Mouse (Mus musculus) liver, embryonic 16.5 days (tissue): ENCODE results near the gene Pdhx. TPM values are rescaled to one million over a fixed set of nuclear protein-coding genes. Genes with fewer than 3 reads are reported as not detected.

ENCODE experiments used
- ATAC-seq: fragments of 200-750 bp; cut with Nextera tagmentation; 2 replicates; pipeline ENCODE4 v1.8.0; 2017; ENCODE audit warnings: low read depth, mild to moderate bottlenecking, moderate number of reproducible peaks, moderate library complexity
- H3K27ac ChIP-seq: fragments of 300-500 bp; sonication (generic); 2 replicates; pipeline ENCODE4 v1.5.1; 2014; ENCODE audit warnings: mild to moderate bottlenecking, low read length
- H3K27me3 ChIP-seq: fragments of 300-500 bp; sonication (generic); 2 replicates; pipeline ENCODE4 v1.6.1; 2014; ENCODE audit warnings: low read depth, low read length, mixed read lengths; ENCODE audit not compliant: control insufficient read depth, insufficient read depth
- H3K36me3 ChIP-seq: fragments of 300-500 bp; sonication (generic); 2 replicates; pipeline ENCODE4 v1.6.1; 2014; ENCODE audit warnings: mild to moderate bottlenecking; ENCODE audit not compliant: control insufficient read depth, insufficient read depth
- H3K4me1 ChIP-seq: fragments of 300-500 bp; sonication (generic); 2 replicates; pipeline ENCODE4 v1.6.1; 2014; ENCODE audit warnings: low read depth, low read length, mixed read lengths; ENCODE audit not compliant: control insufficient read depth
- H3K4me2 ChIP-seq: fragments of 300-500 bp; sonication (generic); 2 replicates; pipeline ENCODE4 v1.6.1; 2014; ENCODE audit warnings: low read depth, low read length, mixed read lengths
- H3K4me3 ChIP-seq: fragments of 300-500 bp; sonication (generic); 2 replicates; pipeline ENCODE4 v1.5.1; 2014; ENCODE audit warnings: low read depth, mild to moderate bottlenecking, low read length
- H3K9ac ChIP-seq: fragments of 300-500 bp; sonication (generic); 2 replicates; pipeline ENCODE4 v1.6.1; 2014; ENCODE audit warnings: low read depth, low read length
- H3K9me3 ChIP-seq: fragments of 300-500 bp; sonication (generic); replicated peaks from 2 replicates; pipeline ENCODE4 v1.6.1; 2016; ENCODE audit warnings: low read length; ENCODE audit not compliant: control insufficient read depth
- WGBS: fragments of 180-500 bp; shearing (Covaris S2); extraction: QIAGEN DNeasy Blood & Tissue Kit; methylation state at CpG from one replicate; pipeline ENCODE4 v1.1.7; 2014; ENCODE audit not compliant: insufficient replicate concordance; 5-methylcytosine and 5-hydroxymethylcytosine counted together
- polyA plus RNA-seq: library from polyadenylated mRNA; unstranded; fragments of >200 nt; fragmentation: Nextera tagmentation; extraction: Ambion mirVana; gene quantifications from 2 replicates; pipeline ENCODE4 v1.2.1, GENCODE M21; 2015

Pdhx gene
- polyA plus RNA-seq, result 18.0 and 19.3 TPM in 2 replicates

DNA sequence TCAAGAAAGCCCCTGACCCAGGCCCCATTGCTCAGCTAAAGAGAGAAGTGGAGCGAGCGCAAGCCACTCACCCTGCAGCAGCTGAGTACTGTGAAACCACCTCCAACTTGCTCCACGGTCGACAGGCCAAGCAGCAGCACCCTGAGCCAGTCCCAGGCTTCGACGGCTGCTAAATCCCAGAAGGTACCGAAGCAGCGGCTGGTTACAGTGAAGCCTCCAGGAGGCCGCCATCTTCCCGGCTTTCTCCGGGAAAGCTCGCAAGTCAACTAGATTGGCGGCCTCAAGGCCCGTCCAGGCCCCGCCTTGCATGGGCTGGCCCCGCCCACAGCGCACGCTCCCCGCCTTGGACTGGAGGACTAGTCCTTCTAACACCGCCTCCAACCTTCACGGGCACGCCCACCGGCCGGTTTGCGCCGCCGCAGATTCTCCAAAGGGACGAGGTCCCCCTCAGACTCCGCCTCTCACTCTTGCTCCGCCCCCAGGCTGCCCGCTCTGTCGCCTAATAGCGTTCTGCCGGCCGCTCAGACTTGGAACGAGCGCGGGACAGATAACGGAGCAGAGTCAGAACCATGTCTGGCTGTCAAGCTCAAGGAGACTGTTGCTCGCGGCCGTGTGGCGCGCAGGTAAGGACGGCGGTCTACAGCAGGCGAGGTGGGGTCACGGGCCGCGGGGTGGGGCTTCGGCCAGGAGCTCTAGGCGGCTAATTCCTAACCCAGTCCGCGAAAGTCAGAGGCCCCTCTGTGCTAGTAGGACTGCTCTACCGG, at the start of gene Pdhx, which contains the start of gene Apip:
Pdhx (minus strand) TSS at position 295 of the 764 bp plus-strand sequence.
Apip (plus strand) TSS at position 457 of the 764 bp plus-strand sequence.
- no peaks in the 10 kb centered on the region for H3K9me3 ChIP-seq
- H3K36me3 ChIP-seq, result no peaks in the 10 kb centered on the region
- peak within 1 kb of the TSS; percentile 98 for H3K27ac ChIP-seq
- H3K4me1 ChIP-seq, result peaks cover 9% of the 10 kb centered on the region
- ATAC-seq, result peak; percentile 98
- H3K4me3 ChIP-seq, result peak within 1 kb of the TSS; percentile 96
- WGBS, result under 1% methylated on average over 55 of the region's 55 CpGs
- H3K27me3 ChIP-seq, result no peaks in the 10 kb centered on the region
- peak within 1 kb of the TSS; percentile 92 for H3K9ac ChIP-seq
- peak within 1 kb of the TSS; percentile 85 for H3K4me2 ChIP-seq

DNA sequence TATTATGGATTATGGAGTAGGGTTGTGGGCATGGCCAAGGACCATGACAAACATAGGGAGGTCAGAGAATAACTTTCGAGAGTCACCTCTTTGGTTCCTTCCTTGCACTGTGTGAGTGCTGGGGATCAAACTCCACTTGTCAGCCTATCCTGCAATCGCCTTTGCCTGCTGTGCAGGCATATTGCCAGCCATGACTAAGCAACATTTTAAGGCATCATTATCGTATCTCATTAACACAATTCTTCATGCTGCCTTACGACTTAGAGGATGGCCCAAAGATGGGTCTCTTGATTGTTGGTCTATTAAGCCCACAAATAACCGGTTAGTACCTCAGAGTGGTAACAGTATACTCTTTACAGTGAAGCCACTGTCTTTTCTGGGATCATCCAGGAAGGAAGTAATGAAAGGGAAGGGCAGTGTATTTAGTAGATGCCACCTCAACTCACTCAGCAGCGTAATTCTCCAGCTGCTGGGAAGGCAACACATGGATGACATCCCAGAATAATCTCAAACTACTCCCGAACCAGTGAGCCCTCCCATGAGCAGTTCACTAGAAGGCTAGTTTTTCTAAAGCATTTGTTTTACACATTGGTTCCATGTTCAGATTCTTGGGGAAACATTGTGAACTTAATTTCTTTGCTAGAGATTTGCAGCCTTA, 46.0 kb upstream of the Pdhx start:
- Histone ChIP-seq H3K27ac (no peak overlapping the region), H3K4me2 (no peak overlapping the region), H3K4me1 (no peaks in the 10 kb centered on the region), H3K9me3 (no peaks in the 10 kb centered on the region), H3K9ac (no peak overlapping the region), H3K27me3 (no peaks in the 10 kb centered on the region), H3K4me3 (no peak overlapping the region), H3K36me3 (no peaks in the 10 kb centered on the region)
- 46% methylated on average over 7 of the region's 7 CpGs for WGBS
- peak; percentile 83 for ATAC-seq

DNA sequence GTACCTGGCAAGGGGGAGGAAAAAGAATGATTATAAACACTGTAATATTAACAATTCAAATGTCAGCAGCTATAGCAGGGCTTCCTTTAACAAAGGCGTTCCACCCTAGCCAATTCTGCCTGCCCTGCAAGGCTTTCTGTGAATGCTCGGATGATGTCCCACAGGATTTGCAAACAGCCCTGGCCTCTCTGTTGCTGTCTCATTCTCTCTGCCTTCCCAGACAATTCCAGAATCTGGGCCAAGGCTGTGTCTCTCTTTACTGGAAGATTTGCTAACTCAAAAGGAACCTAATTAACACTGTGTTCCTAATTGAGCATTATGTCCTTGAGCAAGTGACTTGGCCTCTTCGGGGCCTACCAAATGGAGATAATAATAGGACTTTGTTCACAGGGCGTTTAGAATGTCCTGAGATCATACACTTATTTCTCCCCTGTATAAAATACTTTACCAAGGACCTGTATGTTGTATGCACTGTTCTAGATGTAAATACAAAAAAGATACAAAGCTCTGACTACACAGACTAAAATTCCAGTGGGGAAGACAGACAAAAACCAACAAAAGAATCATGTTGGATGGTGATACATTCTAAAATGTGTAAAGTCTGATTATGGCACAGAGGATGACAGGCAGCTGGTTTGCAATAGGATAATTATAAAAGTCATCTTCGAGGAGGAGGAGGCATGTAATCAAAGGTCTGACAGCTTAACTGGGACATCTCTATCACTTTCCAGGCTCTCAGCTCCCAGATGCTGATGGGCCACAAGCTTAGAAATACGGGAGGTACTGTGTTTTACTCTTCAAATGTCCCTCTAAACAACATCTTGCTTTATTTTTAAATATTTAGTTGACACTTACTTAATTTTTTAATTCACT, 45.2 kb upstream of the Pdhx start:
- no peak for ATAC-seq

GRCm38 (mm10) chr2:103117212-103117611, 43.9 kb upstream of the Pdhx start:
- no peak overlapping the region for H3K27ac ChIP-seq
- WGBS, result 63% methylated on average over 5 of the region's 5 CpGs
- no peaks in the 10 kb centered on the region for H3K36me3 ChIP-seq
- H3K9ac ChIP-seq, result no peak overlapping the region
- H3K4me3 ChIP-seq, result no peak overlapping the region
- H3K4me1 ChIP-seq, result no peaks in the 10 kb centered on the region
- no peaks in the 10 kb centered on the region for H3K9me3 ChIP-seq
- H3K27me3 ChIP-seq, result no peaks in the 10 kb centered on the region
- no peak overlapping the region for H3K4me2 ChIP-seq
- ATAC-seq, result no peak

More for the DNA sequence above, 45.2 kb upstream of the Pdhx start:
- Histone ChIP-seq H3K27me3 (no peaks in the 10 kb centered on the region), H3K36me3 (no peaks in the 10 kb centered on the region), H3K27ac (no peak overlapping the region), H3K9me3 (no peaks in the 10 kb centered on the region), H3K4me1 (no peaks in the 10 kb centered on the region), H3K4me3 (no peak overlapping the region), H3K9ac (no peak overlapping the region), H3K4me2 (no peak overlapping the region)
- WGBS, result 61% methylated on average over 6 of the region's 6 CpGs

DNA sequence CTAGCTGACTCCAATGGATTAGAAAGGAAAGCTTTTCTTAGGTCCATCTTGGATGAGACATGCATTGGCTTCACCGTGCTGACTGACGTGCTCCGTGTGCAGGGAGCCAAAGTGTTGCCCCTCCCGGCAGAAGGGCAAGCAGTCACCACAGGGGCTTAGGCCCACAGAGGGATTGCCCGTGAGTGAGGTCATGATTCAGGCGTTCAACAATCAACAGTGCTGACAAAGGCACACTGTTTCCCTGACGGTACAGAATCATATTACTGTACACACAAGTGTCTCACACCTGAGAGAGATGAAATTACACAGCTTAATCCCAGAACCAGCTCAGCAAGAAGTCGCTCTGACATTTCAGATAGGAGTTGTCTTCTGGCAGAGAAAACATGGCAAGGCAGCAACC, 38.4 kb upstream of the Pdhx start:
- 69% methylated on average over 8 of the region's 8 CpGs for WGBS
- no peak overlapping the region for H3K9ac ChIP-seq
- no peak overlapping the region for H3K4me2 ChIP-seq
- H3K36me3 ChIP-seq, result no peaks in the 10 kb centered on the region
- H3K27ac ChIP-seq, result no peak overlapping the region
- no peaks in the 10 kb centered on the region for H3K27me3 ChIP-seq
- H3K4me1 ChIP-seq, result no peaks in the 10 kb centered on the region
- ATAC-seq, result no peak
- H3K4me3 ChIP-seq, result no peak overlapping the region
- no peaks in the 10 kb centered on the region for H3K9me3 ChIP-seq

GRCm38 (mm10) chr2:103106172-103106571, 32.9 kb upstream of the Pdhx start:
- ATAC-seq, result no peak
- H3K36me3 ChIP-seq, result no peaks in the 10 kb centered on the region
- no peaks in the 10 kb centered on the region for H3K4me1 ChIP-seq
- 70% methylated on average over 2 of the region's 2 CpGs for WGBS
- H3K4me2 ChIP-seq, result no peak overlapping the region
- no peak overlapping the region for H3K9ac ChIP-seq
- H3K27me3 ChIP-seq, result no peaks in the 10 kb centered on the region
- H3K27ac ChIP-seq, result no peak overlapping the region
- no peaks in the 10 kb centered on the region for H3K9me3 ChIP-seq
- H3K4me3 ChIP-seq, result no peak overlapping the region

GRCm38 (mm10) chr2:103102595-103102994, 29.3 kb upstream of the Pdhx start:
- H3K9me3 ChIP-seq, result no peaks in the 10 kb centered on the region
- H3K27me3 ChIP-seq, result no peaks in the 10 kb centered on the region
- no peak overlapping the region for H3K4me2 ChIP-seq
- no peaks in the 10 kb centered on the region for H3K4me1 ChIP-seq
- no peaks in the 10 kb centered on the region for H3K36me3 ChIP-seq
- H3K4me3 ChIP-seq, result no peak overlapping the region
- 65% methylated on average over 5 of the region's 5 CpGs for WGBS
- H3K27ac ChIP-seq, result no peak overlapping the region
- no peak overlapping the region for H3K9ac ChIP-seq
- ATAC-seq, result no peak

- no peaks in the 10 kb centered on the region for H3K27me3 ChIP-seq
- no peak for ATAC-seq
Measured at GRCm38 (mm10) chr2:103089521-103089920, 16.2 kb upstream of the Pdhx start.

More at GRCm38 (mm10) chr2:103089521-103089920, 16.2 kb upstream of the Pdhx start:
- Histone ChIP-seq H3K27ac (no peak overlapping the region), H3K4me2 (no peak overlapping the region), H3K9ac (no peak overlapping the region), H3K9me3 (no peaks in the 10 kb centered on the region), H3K36me3 (peaks cover 12% of the 10 kb centered on the region), H3K4me1 (no peaks in the 10 kb centered on the region), H3K4me3 (no peak overlapping the region)
- WGBS, result 84% methylated on average over 6 of the region's 6 CpGs
